Mouse (Mus musculus): ENCODE results near the gene Map1a. TPM values are rescaled to one million over a fixed set of nuclear protein-coding genes. Genes with fewer than 3 reads are reported as not detected.

Map1a gene
- polyA plus RNA-seq (2015; fragmentation: Illumina TruSeq; extraction: RNeasy Lipid Tissue Mini Kit (QIAGEN cat#74804); ENCODE audit: low read depth, low replicate concordance), result 275 TPM

GRCm38 (mm10) chr2:121288901-121289729 is at the start of gene Map1a:
Gene Map1a (plus strand): TSS chr2:121289600.

GRCm38 (mm10) chr2:121271236-121271927 is 18.0 kb upstream of the Map1a start, which contains the start of gene Trp53bp1:
Gene Trp53bp1 (minus strand): TSS chr2:121271407.

GRCm38 (mm10) chr2:121354820-121355592 is 65.6 kb downstream of the Map1a start, which contains the start of gene Ppip5k1:
Gene Ppip5k1 (minus strand): TSS chr2:121355396.

GRCm38 (mm10) chr2:121357494-121357893 is 68.1 kb downstream of the Map1a start, which contains the start of gene Ckmt1:
Gene Ckmt1 (plus strand): TSS chr2:121357714.

Other genes starting within 250 kb of the Map1a start
- gene Tgm5, start 203.8 kb upstream of the Map1a start, polyA plus RNA-seq (2015; fragmentation: Illumina TruSeq; extraction: RNeasy Lipid Tissue Mini Kit (QIAGEN cat#74804); ENCODE audit: low read depth, low replicate concordance), result not detected
- not detected for gene Tgm7, start 179.8 kb upstream of the Map1a start, polyA plus RNA-seq (2015; fragmentation: Illumina TruSeq; extraction: RNeasy Lipid Tissue Mini Kit (QIAGEN cat#74804); ENCODE audit: low read depth, low replicate concordance)
- 24.5 TPM for gene Adal, start 149.2 kb upstream of the Map1a start, polyA plus RNA-seq (2015; fragmentation: Illumina TruSeq; extraction: RNeasy Lipid Tissue Mini Kit (QIAGEN cat#74804); ENCODE audit: low read depth, low replicate concordance)
- 7.3 TPM for gene Lcmt2, start 148.9 kb upstream of the Map1a start, polyA plus RNA-seq (2015; fragmentation: Illumina TruSeq; extraction: RNeasy Lipid Tissue Mini Kit (QIAGEN cat#74804); ENCODE audit: low read depth, low replicate concordance)
- gene Tubgcp4, start 118.9 kb upstream of the Map1a start, polyA plus RNA-seq (2015; fragmentation: Illumina TruSeq; extraction: RNeasy Lipid Tissue Mini Kit (QIAGEN cat#74804); ENCODE audit: low read depth, low replicate concordance), result 28.7 TPM
- 4.7 TPM for gene Zscan29, start 118.5 kb upstream of the Map1a start, polyA plus RNA-seq (2015; fragmentation: Illumina TruSeq; extraction: RNeasy Lipid Tissue Mini Kit (QIAGEN cat#74804); ENCODE audit: low read depth, low replicate concordance)
- gene Trp53bp1, start 18.2 kb upstream of the Map1a start, polyA plus RNA-seq (2015; fragmentation: Illumina TruSeq; extraction: RNeasy Lipid Tissue Mini Kit (QIAGEN cat#74804); ENCODE audit: low read depth, low replicate concordance), result 59.2 TPM
- gene Ppip5k1, start 65.8 kb downstream of the Map1a start, polyA plus RNA-seq (2015; fragmentation: Illumina TruSeq; extraction: RNeasy Lipid Tissue Mini Kit (QIAGEN cat#74804); ENCODE audit: low read depth, low replicate concordance), result 84.3 TPM
- gene Ckmt1, start 68.1 kb downstream of the Map1a start, polyA plus RNA-seq (2015; fragmentation: Illumina TruSeq; extraction: RNeasy Lipid Tissue Mini Kit (QIAGEN cat#74804); ENCODE audit: low read depth, low replicate concordance), result 338 TPM
- gene Strc, start 97.6 kb downstream of the Map1a start, polyA plus RNA-seq (2015; fragmentation: Illumina TruSeq; extraction: RNeasy Lipid Tissue Mini Kit (QIAGEN cat#74804); ENCODE audit: low read depth, low replicate concordance), result 0.31 TPM
- gene Pdia3, start 124.2 kb downstream of the Map1a start, polyA plus RNA-seq (2015; fragmentation: Illumina TruSeq; extraction: RNeasy Lipid Tissue Mini Kit (QIAGEN cat#74804); ENCODE audit: low read depth, low replicate concordance), result 198 TPM
- 3.2 TPM for gene Catsper2, start 124.2 kb downstream of the Map1a start, polyA plus RNA-seq (2015; fragmentation: Illumina TruSeq; extraction: RNeasy Lipid Tissue Mini Kit (QIAGEN cat#74804); ENCODE audit: low read depth, low replicate concordance)
- gene Ell3, start 154.7 kb downstream of the Map1a start, polyA plus RNA-seq (2015; fragmentation: Illumina TruSeq; extraction: RNeasy Lipid Tissue Mini Kit (QIAGEN cat#74804); ENCODE audit: low read depth, low replicate concordance), result not detected
- gene Serf2, start 159.6 kb downstream of the Map1a start, polyA plus RNA-seq (2015; fragmentation: Illumina TruSeq; extraction: RNeasy Lipid Tissue Mini Kit (QIAGEN cat#74804); ENCODE audit: low read depth, low replicate concordance), result 378 TPM
- 17.9 TPM for gene Hypk, start 163.7 kb downstream of the Map1a start, polyA plus RNA-seq (2015; fragmentation: Illumina TruSeq; extraction: RNeasy Lipid Tissue Mini Kit (QIAGEN cat#74804); ENCODE audit: low read depth, low replicate concordance)
- gene Serinc4, start 167.2 kb downstream of the Map1a start, polyA plus RNA-seq (2015; fragmentation: Illumina TruSeq; extraction: RNeasy Lipid Tissue Mini Kit (QIAGEN cat#74804); ENCODE audit: low read depth, low replicate concordance), result 0.34 TPM
- gene Mfap1b, start 184.5 kb downstream of the Map1a start, polyA plus RNA-seq (2015; fragmentation: Illumina TruSeq; extraction: RNeasy Lipid Tissue Mini Kit (QIAGEN cat#74804); ENCODE audit: low read depth, low replicate concordance), result 45.6 TPM
- 27.1 TPM for gene Mfap1a, start 217.1 kb downstream of the Map1a start, polyA plus RNA-seq (2015; fragmentation: Illumina TruSeq; extraction: RNeasy Lipid Tissue Mini Kit (QIAGEN cat#74804); ENCODE audit: low read depth, low replicate concordance)
- 2.9 TPM for gene Wdr76, start 217.1 kb downstream of the Map1a start, polyA plus RNA-seq (2015; fragmentation: Illumina TruSeq; extraction: RNeasy Lipid Tissue Mini Kit (QIAGEN cat#74804); ENCODE audit: low read depth, low replicate concordance)